Mouse (Mus musculus): Measurements from ENCODE around the gene Def8. TPM values are rescaled to one million over a fixed set of nuclear protein-coding genes. Genes with fewer than 3 reads are reported as not detected.

The Def8 gene
- polyA plus RNA-seq, 1 experiment: 13.5 TPM

- Histone ChIP-seq H3K4me3 (ENCODE audit: extremely low read depth, insufficient read depth, insufficient read length) (no peak overlapping the region), H3K27ac (ENCODE audit: insufficient read depth, low read length) (no peak overlapping the region), H3K27me3 (ENCODE audit: control insufficient read depth, insufficient read depth, low read length) (no peaks in the 10 kb centered on the region), H3K36me3 (ENCODE audit: control insufficient read depth, insufficient read depth, low read length) (peaks cover 26% of the 10 kb centered on the region), H3K4me1 (ENCODE audit: control insufficient read depth, insufficient read depth, insufficient read length) (no peaks in the 10 kb centered on the region; the same call in 1 of the 2 replicates)
- TF ChIP-seq CTCF (IDR thresholded peaks at IDR 0.05; ENCODE audit: extremely low read depth, insufficient read depth, insufficient read length, insufficient replicate concordance) (no peak), POLR2A (IDR thresholded peaks at IDR 0.05; ENCODE audit: low read depth, low read length) (no peak)
- DNase-seq (ENCODE audit: low read depth in 1 of 2, low spot score in 2 of 2): no peak
- WGBS: 95% methylated on average over 7 of the region's 7 CpGs
Observed at GRCm38 (mm10) chr8:123482627-123483026, 59.3 kb downstream of the Def8 start.

GRCm38 (mm10) chr8:123491280-123492075 lies 68.2 kb downstream of the Def8 start:
- Histone ChIP-seq H3K27me3 (ENCODE audit: control insufficient read depth, insufficient read depth, low read length) (no peaks in the 10 kb centered on the region), H3K36me3 (ENCODE audit: control insufficient read depth, insufficient read depth, low read length) (peaks cover 67% of the 10 kb centered on the region), H3K4me3 (ENCODE audit: extremely low read depth, insufficient read depth, insufficient read length) (no peak overlapping the region), H3K27ac (ENCODE audit: insufficient read depth, low read length) (no peak overlapping the region), H3K4me1 (ENCODE audit: control insufficient read depth, insufficient read depth, insufficient read length) (no peaks in the 10 kb centered on the region)
- WGBS: 84% methylated on average over 15 of the region's 15 CpGs
- TF ChIP-seq POLR2A (IDR thresholded peaks at IDR 0.05; ENCODE audit: low read depth, low read length): no peak
- TF ChIP-seq CTCF (IDR thresholded peaks at IDR 0.05; ENCODE audit: extremely low read depth, insufficient read depth, insufficient read length, insufficient replicate concordance): no peak
- no peak for DNase-seq (ENCODE audit: low read depth in 1 of 2, low spot score in 2 of 2)

GRCm38 (mm10) chr8:123492898-123493297 lies 69.6 kb downstream of the Def8 start:
- WGBS: 94% methylated on average over 9 of the region's 9 CpGs
- Histone ChIP-seq H3K36me3 (ENCODE audit: control insufficient read depth, insufficient read depth, low read length) (peaks cover 63% of the 10 kb centered on the region), H3K27ac (ENCODE audit: insufficient read depth, low read length) (no peak overlapping the region), H3K4me1 (ENCODE audit: control insufficient read depth, insufficient read depth, insufficient read length) (no peaks in the 10 kb centered on the region), H3K27me3 (ENCODE audit: control insufficient read depth, insufficient read depth, low read length) (no peaks in the 10 kb centered on the region), H3K4me3 (ENCODE audit: extremely low read depth, insufficient read depth, insufficient read length) (no peak overlapping the region)
- TF ChIP-seq CTCF (IDR thresholded peaks at IDR 0.05; ENCODE audit: extremely low read depth, insufficient read depth, insufficient read length, insufficient replicate concordance) (no peak), POLR2A (IDR thresholded peaks at IDR 0.05; ENCODE audit: low read depth, low read length) (no peak)
- DNase-seq (ENCODE audit: low read depth in 1 of 2, low spot score in 2 of 2): no peak

GRCm38 (mm10) chr8:123497699-123498098 lies 74.4 kb downstream of the Def8 start:
- 91% methylated on average over 4 of the region's 4 CpGs for WGBS
- peaks cover 58% of the 10 kb centered on the region for H3K36me3 ChIP-seq (ENCODE audit: control insufficient read depth, insufficient read depth, low read length)
- TF ChIP-seq CTCF (IDR thresholded peaks at IDR 0.05; ENCODE audit: extremely low read depth, insufficient read depth, insufficient read length, insufficient replicate concordance) (no peak), POLR2A (IDR thresholded peaks at IDR 0.05; ENCODE audit: low read depth, low read length) (no peak)

GRCm38 (mm10) chr8:123498963-123499362 lies 75.6 kb downstream of the Def8 start:
- TF ChIP-seq CTCF (IDR thresholded peaks at IDR 0.05; ENCODE audit: extremely low read depth, insufficient read depth, insufficient read length, insufficient replicate concordance) (no peak), POLR2A (IDR thresholded peaks at IDR 0.05; ENCODE audit: low read depth, low read length) (no peak)
- WGBS: 86% methylated on average over 11 of the region's 11 CpGs
- no peak overlapping the region for H3K4me3 ChIP-seq (ENCODE audit: extremely low read depth, insufficient read depth, insufficient read length)

More at GRCm38 (mm10) chr8:123497699-123498098, 74.4 kb downstream of the Def8 start:
- no peaks in the 10 kb centered on the region for H3K27me3 ChIP-seq (ENCODE audit: control insufficient read depth, insufficient read depth, low read length)
- no peak overlapping the region for H3K4me3 ChIP-seq (ENCODE audit: extremely low read depth, insufficient read depth, insufficient read length)
- no peak overlapping the region for H3K27ac ChIP-seq (ENCODE audit: insufficient read depth, low read length)
- no peak for DNase-seq (ENCODE audit: low read depth in 1 of 2, low spot score in 2 of 2)
- H3K4me1 ChIP-seq (ENCODE audit: control insufficient read depth, insufficient read depth, insufficient read length): no peaks in the 10 kb centered on the region

GRCm38 (mm10) chr8:123499556-123499955 lies 76.2 kb downstream of the Def8 start:
- no peaks in the 10 kb centered on the region for H3K27me3 ChIP-seq (ENCODE audit: control insufficient read depth, insufficient read depth, low read length)
- no peak for TF ChIP-seq POLR2A (IDR thresholded peaks at IDR 0.05; ENCODE audit: low read depth, low read length)
- no peak for TF ChIP-seq CTCF (IDR thresholded peaks at IDR 0.05; ENCODE audit: extremely low read depth, insufficient read depth, insufficient read length, insufficient replicate concordance)
- no peak overlapping the region for H3K27ac ChIP-seq (ENCODE audit: insufficient read depth, low read length)
- no peaks in the 10 kb centered on the region for H3K4me1 ChIP-seq (ENCODE audit: control insufficient read depth, insufficient read depth, insufficient read length)
- H3K4me3 ChIP-seq (ENCODE audit: extremely low read depth, insufficient read depth, insufficient read length): no peak overlapping the region
- peaks cover 55% of the 10 kb centered on the region for H3K36me3 ChIP-seq (ENCODE audit: control insufficient read depth, insufficient read depth, low read length)
- 94% methylated on average over 11 of the region's 11 CpGs for WGBS
- DNase-seq (ENCODE audit: low read depth in 1 of 2, low spot score in 2 of 2): no peak

More at GRCm38 (mm10) chr8:123498963-123499362, 75.6 kb downstream of the Def8 start:
- peaks cover 56% of the 10 kb centered on the region for H3K36me3 ChIP-seq (ENCODE audit: control insufficient read depth, insufficient read depth, low read length)
- DNase-seq (ENCODE audit: low read depth in 1 of 2, low spot score in 2 of 2): no peak
- no peaks in the 10 kb centered on the region for H3K4me1 ChIP-seq (ENCODE audit: control insufficient read depth, insufficient read depth, insufficient read length)
- H3K27ac ChIP-seq (ENCODE audit: insufficient read depth, low read length): no peak overlapping the region
- no peaks in the 10 kb centered on the region for H3K27me3 ChIP-seq (ENCODE audit: control insufficient read depth, insufficient read depth, low read length)

- H3K4me3 ChIP-seq (ENCODE audit: extremely low read depth, insufficient read depth, insufficient read length): no peak overlapping the region
- H3K4me1 ChIP-seq (ENCODE audit: control insufficient read depth, insufficient read depth, insufficient read length): no peaks in the 10 kb centered on the region
- TF ChIP-seq CTCF (IDR thresholded peaks at IDR 0.05; ENCODE audit: extremely low read depth, insufficient read depth, insufficient read length, insufficient replicate concordance): no peak
- TF ChIP-seq POLR2A (IDR thresholded peaks at IDR 0.05; ENCODE audit: low read depth, low read length): no peak
- H3K27me3 ChIP-seq (ENCODE audit: control insufficient read depth, insufficient read depth, low read length): no peaks in the 10 kb centered on the region
- peaks cover 38% of the 10 kb centered on the region for H3K36me3 ChIP-seq (ENCODE audit: control insufficient read depth, insufficient read depth, low read length)
- no peak overlapping the region for H3K27ac ChIP-seq (ENCODE audit: insufficient read depth, low read length)
- DNase-seq (ENCODE audit: low read depth in 1 of 2, low spot score in 2 of 2): no peak
- 94% methylated on average over 5 of the region's 5 CpGs for WGBS
Observed at GRCm38 (mm10) chr8:123502192-123502591, 78.9 kb downstream of the Def8 start.

Measured in spleen, adult 2 months (tissue).